Mouse (Mus musculus) hindbrain, embryonic 10.5 days (tissue): Measurements from ENCODE around the gene Pop7. TPM values are rescaled to one million over a fixed set of nuclear protein-coding genes. Genes with fewer than 3 reads are reported as not detected.

ENCODE experiments used
- DNase-seq: peaks from one replicate; pipeline ENCODE4 v3.0.0-alpha.2; 2017; ENCODE audit warnings: low spot score
- H3K27ac ChIP-seq: fragments of 300-500 bp; sonication (generic); 2 replicates; pipeline ENCODE4 v1.5.1; 2016; ENCODE audit warnings: mild to moderate bottlenecking, moderate library complexity
- H3K27me3 ChIP-seq: fragments of 300-500 bp; sonication (generic); 2 replicates; pipeline ENCODE4 v1.6.1; 2016; ENCODE audit warnings: mild to moderate bottlenecking; ENCODE audit not compliant: poor library complexity, insufficient read depth, severe bottlenecking
- H3K36me3 ChIP-seq: fragments of 300-500 bp; sonication (generic); 2 replicates; pipeline ENCODE4 v1.6.1; 2016; ENCODE audit warnings: mild to moderate bottlenecking, moderate library complexity
- H3K4me1 ChIP-seq: fragments of 300-500 bp; sonication (generic); replicated peaks from 2 replicates; pipeline ENCODE4 v1.6.1; 2016; ENCODE audit warnings: mild to moderate bottlenecking
- H3K4me3 ChIP-seq: fragments of 300-500 bp; sonication (generic); 2 replicates; pipeline ENCODE4 v1.5.1; 2016; ENCODE audit warnings: mild to moderate bottlenecking, moderate library complexity
- H3K9me3 ChIP-seq: fragments of 300-500 bp; sonication (generic); 2 replicates; pipeline ENCODE4 v1.6.1; 2016; ENCODE audit warnings: mild to moderate bottlenecking, moderate library complexity
- WGBS: fragments of 180-500 bp; shearing (Covaris S2); methylation state at CpG from one replicate; pipeline ENCODE4 v1.1.7; 2016; 5-methylcytosine and 5-hydroxymethylcytosine counted together
- polyA plus RNA-seq: library from polyadenylated mRNA; unstranded; fragments of >200 nt; fragmentation: Nextera tagmentation; extraction: Ambion mirVana; gene quantifications from 2 replicates; pipeline ENCODE4 v1.2.1, GENCODE M21; 2016

The Pop7 gene
- polyA plus RNA-seq, 1 experiment from 2014 or later = 70.9 TPM

GRCm38 (mm10) chr5:137472252-137472904 is 29.9 kb downstream of the Pop7 start:
- Histone ChIP-seq H3K36me3 (no peaks in the 10 kb centered on the region), H3K4me1 (peaks cover 24% of the 10 kb centered on the region), H3K4me3 (no peak overlapping the region), H3K9me3 (no peaks in the 10 kb centered on the region), H3K27ac (no peak overlapping the region), H3K27me3 (no peaks in the 10 kb centered on the region)
- 75% methylated on average over 5 of the region's 5 CpGs for WGBS
- no peak for DNase-seq

- Histone ChIP-seq H3K27ac (no peak overlapping the region), H3K9me3 (no peaks in the 10 kb centered on the region), H3K4me1 (peaks cover 4% of the 10 kb centered on the region; the same call in 1 of the 2 replicates), H3K36me3 (no peaks in the 10 kb centered on the region), H3K4me3 (no peak overlapping the region), H3K27me3 (no peaks in the 10 kb centered on the region)
- no peak for DNase-seq
- 93% methylated on average over 6 of the region's 6 CpGs for WGBS
Observed at GRCm38 (mm10) chr5:137466946-137467345, 35.4 kb downstream of the Pop7 start.

GRCm38 (mm10) chr5:137465049-137465448 is 37.3 kb downstream of the Pop7 start:
- Histone ChIP-seq H3K4me3 (no peak overlapping the region), H3K27me3 (no peaks in the 10 kb centered on the region), H3K4me1 (no peaks in the 10 kb centered on the region), H3K9me3 (no peaks in the 10 kb centered on the region), H3K27ac (no peak overlapping the region), H3K36me3 (no peaks in the 10 kb centered on the region)
- DNase-seq = no peak
- WGBS = 46% methylated on average over 3 of the region's 3 CpGs

- no peaks in the 10 kb centered on the region for H3K9me3 ChIP-seq
- H3K27me3 ChIP-seq = no peaks in the 10 kb centered on the region
- DNase-seq = no peak
- no peaks in the 10 kb centered on the region for H3K36me3 ChIP-seq
- no peak overlapping the region for H3K27ac ChIP-seq
- H3K4me3 ChIP-seq = no peak overlapping the region
- H3K4me1 ChIP-seq = no peaks in the 10 kb centered on the region
- WGBS = 74% methylated on average over 7 of the region's 7 CpGs
Observed at GRCm38 (mm10) chr5:137455866-137456591, 46.3 kb downstream of the Pop7 start.

GRCm38 (mm10) chr5:137455206-137455605 is 47.1 kb downstream of the Pop7 start:
- H3K9me3 ChIP-seq = no peaks in the 10 kb centered on the region
- no peaks in the 10 kb centered on the region for H3K27me3 ChIP-seq
- H3K27ac ChIP-seq = no peak overlapping the region
- no peak overlapping the region for H3K4me3 ChIP-seq
- H3K4me1 ChIP-seq = no peaks in the 10 kb centered on the region
- no peaks in the 10 kb centered on the region for H3K36me3 ChIP-seq
- 82% methylated on average over 6 of the region's 6 CpGs for WGBS
- DNase-seq = no peak

Other genes with a start within 250 kb of the Pop7 start
- gene Ache, start 215.0 kb downstream of the Pop7 start, polyA plus RNA-seq = 5.9 and 7.1 TPM in 2 replicates
- gene Ufsp1, start 207.9 kb downstream of the Pop7 start, polyA plus RNA-seq = 10.6 and 12.2 TPM in 2 replicates
- 175 and 186 TPM in 2 replicates for gene Srrt, start 194.8 kb downstream of the Pop7 start, polyA plus RNA-seq
- 53.9 and 57.2 TPM in 2 replicates for gene Trip6, start 188.1 kb downstream of the Pop7 start, polyA plus RNA-seq
- gene Slc12a9, start 168.9 kb downstream of the Pop7 start, polyA plus RNA-seq = 14.2 and 17.2 TPM in 2 replicates
- 29.7 and 31.4 TPM in 2 replicates for gene Ephb4, start 152.4 kb downstream of the Pop7 start, polyA plus RNA-seq
- 0.05 and 0.13 TPM in 2 replicates for gene Zan, start 25.5 kb downstream of the Pop7 start, polyA plus RNA-seq
- gene Gigyf1, start 16.0 kb upstream of the Pop7 start, polyA plus RNA-seq = 14.7 and 14.9 TPM in 2 replicates
- 1.3 and 4.5 TPM in 2 replicates for gene Epo, start 30.7 kb upstream of the Pop7 start, polyA plus RNA-seq
- gene Gnb2, start 31.0 kb upstream of the Pop7 start, polyA plus RNA-seq = 387 and 460 TPM in 2 replicates
- gene Actl6b, start 51.0 kb upstream of the Pop7 start, polyA plus RNA-seq = 10.3 and 47.6 TPM in 2 replicates
- gene Tfr2, start 67.3 kb upstream of the Pop7 start, polyA plus RNA-seq = 1.7 and 4.9 TPM in 2 replicates
- 15.2 and 27.5 TPM in 2 replicates for gene Mospd3, start 98.5 kb upstream of the Pop7 start, polyA plus RNA-seq
- gene Pcolce, start 111.3 kb upstream of the Pop7 start, polyA plus RNA-seq = 72.2 and 95.5 TPM in 2 replicates
- gene Fbxo24, start 126.5 kb upstream of the Pop7 start, polyA plus RNA-seq = 0.30 TPM in 2 replicates
- 35.3 and 39.7 TPM in 2 replicates for gene Lrch4, start 126.6 kb upstream of the Pop7 start, polyA plus RNA-seq
- 14.1 and 14.9 TPM in 2 replicates for gene Gm20605, start 126.7 kb upstream of the Pop7 start, polyA plus RNA-seq
- 7.1 and 7.8 TPM in 2 replicates for gene Sap25, start 138.8 kb upstream of the Pop7 start, polyA plus RNA-seq
- gene Irs3, start 143.2 kb upstream of the Pop7 start, polyA plus RNA-seq = 0.42 and 0.67 TPM in 2 replicates
- gene Agfg2, start 182.2 kb upstream of the Pop7 start, polyA plus RNA-seq = 25.9 and 27.6 TPM in 2 replicates
- gene Nyap1, start 239.1 kb upstream of the Pop7 start, polyA plus RNA-seq = 4.7 and 9.5 TPM in 2 replicates
- gene Tsc22d4, start 243.2 kb upstream of the Pop7 start, polyA plus RNA-seq = 82.5 and 86.0 TPM in 2 replicates